Mouse (Mus musculus) forebrain, embryonic 16.5 days (tissue): ENCODE data around the gene Rab5c. TPM values are rescaled to one million over a fixed set of nuclear protein-coding genes. Genes with fewer than 3 reads are reported as not detected.
A peak's percentile ranks its signal among the peaks of the same experiment; 100 is the strongest.

Experiments used
- ATAC-seq: fragments of 200-750 bp; cut with Nextera tagmentation; 2 replicates; pipeline ENCODE4 v1.8.0; 2017; ENCODE audit warnings: mild to moderate bottlenecking, moderate library complexity
- H3K27ac ChIP-seq: fragments of 300-500 bp; sonication (generic); 2 replicates; pipeline ENCODE4 v1.5.1; 2014; ENCODE audit warnings: low read length, control low read depth
- H3K27me3 ChIP-seq: fragments of 300-500 bp; sonication (generic); replicated peaks from 2 replicates; pipeline ENCODE4 v1.6.1; 2014; ENCODE audit warnings: low read length; ENCODE audit not compliant: control insufficient read depth, insufficient read depth
- H3K36me3 ChIP-seq: fragments of 300-500 bp; sonication (generic); 2 replicates; pipeline ENCODE4 v1.6.1; 2014; ENCODE audit not compliant: control insufficient read depth, insufficient read depth
- H3K4me1 ChIP-seq: fragments of 300-500 bp; sonication (generic); replicated peaks from 2 replicates; pipeline ENCODE4 v1.6.1; 2014; ENCODE audit warnings: low read length; ENCODE audit not compliant: control insufficient read depth, insufficient read depth
- H3K4me2 ChIP-seq: fragments of 300-500 bp; sonication (generic); 2 replicates; pipeline ENCODE4 v1.6.1; 2014; ENCODE audit warnings: mild to moderate bottlenecking, low read length, control low read depth
- H3K4me3 ChIP-seq: fragments of 300-500 bp; sonication (generic); replicated peaks from 2 replicates; pipeline ENCODE4 v1.5.1; 2014; ENCODE audit warnings: mild to moderate bottlenecking, low read length, control low read depth
- H3K9ac ChIP-seq: fragments of 300-500 bp; sonication (generic); replicated peaks from 2 replicates; pipeline ENCODE4 v1.6.1; 2014; ENCODE audit warnings: low read depth, low read length, control low read depth
- H3K9me3 ChIP-seq: fragments of 300-500 bp; sonication (generic); 2 replicates; pipeline ENCODE4 v1.6.1; 2016; ENCODE audit warnings: low read length; ENCODE audit not compliant: control insufficient read depth
- WGBS: fragments of 180-500 bp; shearing (Covaris S2); extraction: QIAGEN DNeasy Blood & Tissue Kit; methylation state at CpG from one replicate; pipeline ENCODE4 v1.1.7; 2014; 5-methylcytosine and 5-hydroxymethylcytosine counted together
- polyA plus RNA-seq: library from polyadenylated mRNA; unstranded; fragments of >200 nt; fragmentation: Nextera tagmentation; extraction: Ambion mirVana; gene quantifications from 2 replicates; pipeline ENCODE4 v1.2.1, GENCODE M21; 2015

Rab5c gene
- polyA plus RNA-seq, 1 experiment from 2014 or later, result 38.9 TPM

GRCm38 (mm10) chr11:100710977-100711376 lies 27.0 kb downstream of the Rab5c start:
- Histone ChIP-seq H3K27me3 (no peaks in the 10 kb centered on the region), H3K9me3 (no peaks in the 10 kb centered on the region), H3K27ac (no peak overlapping the region), H3K9ac (no peak overlapping the region), H3K4me2 (no peak overlapping the region), H3K4me3 (no peak overlapping the region), H3K4me1 (peaks cover 19% of the 10 kb centered on the region), H3K36me3 (peaks cover 12% of the 10 kb centered on the region)
- ATAC-seq, result no peak
- 88% methylated on average over 4 of the region's 4 CpGs for WGBS

GRCm38 (mm10) chr11:100710528-100710927 lies 27.5 kb downstream of the Rab5c start:
- Histone ChIP-seq H3K9ac (no peak overlapping the region), H3K36me3 (peaks cover 12% of the 10 kb centered on the region), H3K4me2 (no peak overlapping the region), H3K4me1 (peaks cover 19% of the 10 kb centered on the region), H3K4me3 (no peak overlapping the region), H3K27ac (no peak overlapping the region), H3K27me3 (no peaks in the 10 kb centered on the region), H3K9me3 (no peaks in the 10 kb centered on the region)
- ATAC-seq, result no peak
- 90% methylated on average over 15 of the region's 15 CpGs for WGBS

- H3K9me3 ChIP-seq, result no peaks in the 10 kb centered on the region
- peaks cover 12% of the 10 kb centered on the region for H3K36me3 ChIP-seq
- no peaks in the 10 kb centered on the region for H3K27me3 ChIP-seq
- ATAC-seq, result no peak
- H3K4me3 ChIP-seq, result no peak overlapping the region
- 93% methylated on average over 9 of the region's 9 CpGs for WGBS
- H3K4me2 ChIP-seq, result no peak overlapping the region
- no peak overlapping the region for H3K9ac ChIP-seq
- H3K4me1 ChIP-seq, result peaks cover 19% of the 10 kb centered on the region
- H3K27ac ChIP-seq, result no peak overlapping the region
These were observed 28.7 kb downstream of the Rab5c start for GRCm38 (mm10) chr11:100709201-100709810.

GRCm38 (mm10) chr11:100705095-100705747 lies 32.8 kb downstream of the Rab5c start:
- H3K27me3 ChIP-seq, result no peaks in the 10 kb centered on the region
- no peak overlapping the region for H3K27ac ChIP-seq
- H3K4me2 ChIP-seq, result no peak overlapping the region
- peaks cover 12% of the 10 kb centered on the region for H3K36me3 ChIP-seq
- no peak overlapping the region for H3K4me3 ChIP-seq
- H3K4me1 ChIP-seq, result 0 out of 2 replicates have a peak, but pooled peaks cover 3% of the 10 kb centered on the region
- no peak for ATAC-seq
- no peaks in the 10 kb centered on the region for H3K9me3 ChIP-seq
- 94% methylated on average over 23 of the region's 23 CpGs for WGBS
- no peak overlapping the region for H3K9ac ChIP-seq

- no peaks in the 10 kb centered on the region for H3K27me3 ChIP-seq
- H3K4me1 ChIP-seq, result 0 out of 2 replicates have a peak, but pooled peaks cover 3% of the 10 kb centered on the region
- H3K27ac ChIP-seq, result no peak within 1 kb of the TSS
- ATAC-seq, result no peak
- H3K9ac ChIP-seq, result no peak within 1 kb of the TSS
- H3K4me2 ChIP-seq, result no peak within 1 kb of the TSS
- peaks cover 12% of the 10 kb centered on the region for H3K36me3 ChIP-seq
- no peak within 1 kb of the TSS for H3K4me3 ChIP-seq
- no peaks in the 10 kb centered on the region for H3K9me3 ChIP-seq
- 69% methylated on average over 7 of the region's 7 CpGs for WGBS
These were observed 34.0 kb downstream of the Rab5c start, which contains the start of gene Dhx58 for GRCm38 (mm10) chr11:100703851-100704531. Dhx58 (minus strand) TSS chr11:100704271.

GRCm38 (mm10) chr11:100703366-100703765 lies 34.6 kb downstream of the Rab5c start:
- Histone ChIP-seq H3K4me1 (0 out of 2 replicates have a peak, but pooled peaks cover 3% of the 10 kb centered on the region), H3K4me3 (no peak overlapping the region), H3K36me3 (peaks cover 9% of the 10 kb centered on the region), H3K27me3 (no peaks in the 10 kb centered on the region), H3K9me3 (no peaks in the 10 kb centered on the region), H3K9ac (no peak overlapping the region), H3K27ac (no peak overlapping the region), H3K4me2 (no peak overlapping the region)
- WGBS, result 71% methylated on average over 11 of the region's 11 CpGs
- ATAC-seq, result no peak

GRCm38 (mm10) chr11:100702906-100703305 lies 35.1 kb downstream of the Rab5c start:
- H3K9me3 ChIP-seq, result no peaks in the 10 kb centered on the region
- H3K36me3 ChIP-seq, result peaks cover 9% of the 10 kb centered on the region
- 48% methylated on average over 7 of the region's 7 CpGs for WGBS
- no peak overlapping the region for H3K27ac ChIP-seq
- no peak overlapping the region for H3K9ac ChIP-seq
- peak overlapping the region; percentile 20; the same call in 1 of the 2 replicates for H3K4me2 ChIP-seq
- H3K4me3 ChIP-seq, result no peak overlapping the region
- H3K4me1 ChIP-seq, result 0 out of 2 replicates have a peak, but pooled peaks cover 3% of the 10 kb centered on the region
- no peak for ATAC-seq
- H3K27me3 ChIP-seq, result no peaks in the 10 kb centered on the region

- WGBS, result 38% methylated on average over 19 of the region's 19 CpGs
- Histone ChIP-seq H3K36me3 (peaks cover 9% of the 10 kb centered on the region), H3K27ac (no peak overlapping the region), H3K4me1 (0 out of 2 replicates have a peak, but pooled peaks cover 3% of the 10 kb centered on the region), H3K4me2 (peak overlapping the region; percentile 20; the same call in 1 of the 2 replicates), H3K9me3 (no peaks in the 10 kb centered on the region), H3K4me3 (no peak overlapping the region), H3K27me3 (no peaks in the 10 kb centered on the region), H3K9ac (no peak overlapping the region)
- ATAC-seq, result no peak
These were observed 35.7 kb downstream of the Rab5c start for GRCm38 (mm10) chr11:100702081-100702851.
